Mouse (Mus musculus): ENCODE data around the gene Sept4.

Gene Sept4

DNA sequence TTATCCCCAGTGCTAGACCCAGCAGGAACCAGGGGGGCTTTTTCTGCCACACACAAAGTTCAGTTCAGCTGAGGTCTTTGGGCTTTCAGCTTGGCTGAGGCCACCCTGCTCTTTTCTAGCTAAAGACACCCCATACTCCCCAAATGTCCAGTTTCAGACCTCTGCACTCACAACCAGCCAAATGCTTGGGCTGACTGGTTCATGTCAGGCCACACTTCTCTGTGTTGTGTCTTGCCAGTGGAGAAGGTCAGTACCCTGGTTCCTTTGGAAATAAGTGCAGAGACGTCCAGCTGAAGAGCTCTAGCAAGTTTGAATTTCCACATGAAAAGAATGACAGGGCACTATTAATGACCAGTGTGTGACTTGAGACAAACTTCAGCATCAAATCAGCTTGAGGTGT, 11.0 kb downstream of the Sept4 start:
- DNase-seq: no peak

DNA sequence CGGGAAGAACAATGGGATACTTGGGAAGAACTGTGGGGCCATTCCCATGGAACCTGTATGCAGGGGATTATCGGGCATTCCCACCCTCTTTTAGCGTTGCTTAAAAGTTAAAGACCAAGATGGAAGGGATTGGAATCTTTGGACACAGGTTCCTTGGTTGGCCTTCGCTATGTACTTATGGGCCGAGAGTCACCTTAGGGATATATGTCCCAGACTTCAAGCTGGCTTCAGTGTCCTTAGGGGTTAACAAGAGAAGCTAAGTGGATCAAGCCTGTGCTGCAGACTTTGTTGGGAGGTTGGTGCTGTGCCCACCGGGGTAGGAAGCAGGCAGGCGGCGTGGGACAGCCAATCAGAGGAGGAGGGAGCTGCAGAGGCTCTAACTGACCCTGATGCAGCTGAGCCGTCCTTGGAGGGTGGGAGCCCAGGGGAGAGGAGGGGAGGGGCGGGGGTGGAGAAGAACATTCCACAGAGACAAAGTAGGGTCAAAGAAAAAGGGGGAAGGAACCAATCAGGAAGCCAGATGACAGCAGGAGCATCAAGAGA, 11.9 kb downstream of the Sept4 start:
- no peak for DNase-seq

DNA sequence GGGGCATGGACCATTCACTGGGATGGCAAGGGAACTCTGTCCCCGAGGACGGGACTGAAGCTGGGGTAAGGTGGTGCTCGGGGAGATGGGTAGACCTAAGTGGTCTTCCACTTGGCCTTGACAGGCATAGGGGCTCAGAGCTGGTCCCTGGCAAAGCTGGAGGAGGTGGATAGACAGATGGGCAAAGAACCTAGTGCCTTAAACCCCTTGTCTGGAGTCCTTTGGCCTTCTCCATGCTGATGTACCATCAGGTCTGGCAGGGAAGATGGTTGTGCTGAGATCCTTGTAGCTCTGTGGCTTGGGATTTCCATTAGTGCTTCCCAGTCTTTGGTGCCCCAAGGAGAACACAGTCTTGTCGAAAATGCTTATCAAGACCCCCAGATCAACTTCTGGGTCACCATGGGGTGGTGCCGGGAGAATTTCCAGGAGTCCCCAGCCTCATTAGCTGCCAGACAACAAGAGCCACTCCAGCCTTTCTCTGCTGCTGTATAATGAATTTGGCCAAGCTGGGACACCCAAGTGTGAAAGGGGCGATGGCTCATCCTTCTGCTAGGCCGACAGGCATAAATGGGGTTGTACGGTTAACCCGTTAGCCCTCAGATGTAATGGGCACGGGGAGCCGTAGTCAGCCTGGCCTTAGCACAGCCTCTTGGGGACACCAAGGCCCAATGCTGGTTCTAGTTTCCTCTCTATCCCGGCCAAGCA, 12.6 kb downstream of the Sept4 start:
- no peak for DNase-seq

DNA sequence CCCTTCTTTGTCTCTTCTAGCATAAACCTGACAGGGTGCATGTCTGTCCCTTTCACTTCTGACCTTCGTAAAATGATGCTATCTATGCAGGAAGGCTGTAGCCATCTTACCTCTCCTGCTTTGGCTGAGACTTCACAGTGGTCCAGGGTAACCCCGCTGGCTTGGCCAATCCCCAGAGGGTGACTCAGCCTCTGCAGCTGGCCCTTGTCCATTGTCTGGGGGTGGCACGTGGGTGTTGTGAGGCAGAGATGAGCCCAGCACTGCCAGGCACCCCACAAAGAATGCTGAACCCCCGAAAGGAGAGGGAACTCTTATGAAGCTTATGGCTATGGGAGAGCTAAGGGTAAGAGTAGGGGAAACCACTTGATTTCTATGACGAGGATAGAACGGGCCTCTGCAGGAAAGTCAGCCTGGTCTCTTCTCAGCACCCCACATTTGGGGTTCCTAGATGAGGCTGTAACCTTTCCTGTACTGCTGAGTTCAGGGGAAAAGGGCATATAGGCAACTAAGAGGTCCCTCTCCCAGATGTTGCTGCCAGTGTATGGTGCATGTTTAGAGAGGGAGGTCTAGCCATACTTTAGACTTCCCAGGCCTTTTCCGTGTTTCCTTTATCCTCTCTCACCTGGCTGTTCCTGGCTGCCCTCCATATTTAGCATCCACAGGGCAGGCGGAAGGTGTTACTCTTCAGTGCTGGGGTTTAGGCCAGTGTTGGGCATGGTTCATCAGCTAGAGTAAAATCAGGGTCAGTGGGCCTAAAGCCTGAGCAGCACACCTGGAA, 13.4 kb downstream of the Sept4 start:
- peak; percentile 73 for DNase-seq

DNA sequence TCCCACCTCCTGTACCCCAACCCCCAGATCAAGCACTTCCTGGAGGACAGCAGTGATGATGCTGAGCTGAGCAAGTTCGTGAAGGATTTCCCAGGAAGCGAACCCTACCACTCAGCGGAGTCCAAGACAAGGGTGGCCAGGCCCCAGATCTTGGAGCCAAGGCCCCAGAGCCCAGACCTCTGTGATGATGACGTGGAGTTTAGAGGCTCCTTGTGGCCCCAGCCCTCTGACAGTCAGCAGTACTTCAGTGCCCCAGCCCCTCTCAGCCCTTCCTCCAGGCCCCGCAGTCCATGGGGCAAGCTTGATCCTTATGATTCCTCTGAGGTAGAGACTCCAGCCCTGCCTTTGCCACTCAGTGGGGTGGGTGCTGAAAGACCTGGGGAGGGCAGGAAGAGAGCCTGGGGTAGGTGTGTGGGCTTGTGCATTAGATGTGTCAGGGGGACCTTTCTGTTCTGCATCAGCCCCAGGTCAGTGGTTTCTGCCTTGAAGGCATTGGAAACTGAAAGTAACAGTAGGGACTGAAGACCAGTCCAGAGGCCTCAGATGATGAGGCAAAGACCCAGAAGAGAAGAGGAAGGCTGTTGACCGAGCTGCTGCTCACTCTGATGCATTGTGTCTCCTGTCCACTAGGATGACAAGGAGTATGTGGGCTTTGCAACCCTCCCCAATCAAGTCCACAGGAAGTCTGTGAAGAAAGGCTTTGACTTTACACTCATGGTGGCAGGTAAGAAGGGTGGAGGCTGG, 14.8 kb downstream of the Sept4 start:
- no peak for DNase-seq

DNA sequence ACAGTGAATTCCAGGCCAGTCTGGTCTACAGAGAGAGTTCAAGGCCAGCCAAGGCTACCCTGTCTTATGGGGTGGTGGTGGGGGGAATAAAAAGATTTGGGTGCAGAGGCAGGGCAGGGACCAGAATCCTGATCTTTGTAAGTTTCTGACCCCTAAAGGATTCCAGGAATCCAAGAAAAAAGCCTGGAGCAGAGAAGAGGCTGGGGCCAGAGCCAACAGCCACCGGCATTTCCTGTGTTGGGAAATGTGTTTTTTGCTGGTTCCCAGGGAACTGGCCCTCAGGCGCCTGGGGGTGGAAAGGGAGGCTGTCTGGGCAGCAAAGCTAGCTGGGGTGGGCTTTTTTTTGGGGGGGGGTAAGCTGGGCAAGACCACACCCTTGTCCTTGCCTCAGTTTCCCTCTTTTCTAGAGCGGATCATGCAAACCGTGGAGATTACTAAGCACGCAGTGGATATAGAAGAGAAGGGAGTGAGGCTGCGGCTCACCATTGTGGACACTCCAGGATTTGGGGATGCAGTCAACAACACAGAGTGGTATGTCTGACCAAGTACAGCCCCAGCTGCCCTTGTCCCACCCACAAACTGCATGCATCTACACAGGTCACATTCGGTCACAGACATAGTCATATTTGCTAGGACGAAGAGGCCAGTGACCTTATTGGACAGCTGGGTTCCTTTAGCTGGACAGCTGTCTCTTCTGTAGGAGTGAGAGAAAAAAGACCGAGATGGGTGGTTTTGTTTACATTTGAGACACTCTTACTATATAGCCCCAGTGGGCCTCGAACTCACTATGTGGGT, 16.2 kb downstream of the Sept4 start:
- DNase-seq: no peak

DNA sequence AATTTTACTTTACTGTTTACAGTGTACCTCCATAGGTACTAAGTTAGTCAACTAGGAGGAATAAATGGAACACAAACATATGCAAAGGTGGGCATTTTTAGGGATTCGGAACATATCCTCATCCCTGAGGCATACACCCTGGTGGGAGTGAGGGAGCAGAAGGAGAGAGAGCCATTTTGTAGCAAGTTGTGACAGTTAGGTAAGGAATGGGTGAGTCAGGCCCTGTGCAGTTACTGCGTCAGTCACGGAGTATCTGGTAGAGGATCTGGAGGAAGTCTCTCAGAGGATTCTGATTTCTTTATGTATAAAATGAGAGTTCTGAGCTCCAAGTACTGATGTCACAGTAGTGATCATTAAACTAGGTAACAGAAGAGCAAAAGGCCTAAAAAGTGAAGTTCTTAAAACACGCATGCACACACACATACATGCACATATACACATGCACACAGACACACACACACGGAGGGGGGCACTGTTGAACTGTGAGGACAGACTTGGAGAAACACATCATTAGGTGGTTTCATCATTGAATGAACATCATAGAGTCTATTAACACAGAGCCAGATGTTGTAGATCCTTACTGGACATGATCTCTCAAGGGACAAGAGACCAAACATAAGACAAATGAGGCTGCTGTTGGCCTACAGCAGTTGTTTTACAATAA, 18.6 kb downstream of the Sept4 start:
- no peak for DNase-seq

DNA sequence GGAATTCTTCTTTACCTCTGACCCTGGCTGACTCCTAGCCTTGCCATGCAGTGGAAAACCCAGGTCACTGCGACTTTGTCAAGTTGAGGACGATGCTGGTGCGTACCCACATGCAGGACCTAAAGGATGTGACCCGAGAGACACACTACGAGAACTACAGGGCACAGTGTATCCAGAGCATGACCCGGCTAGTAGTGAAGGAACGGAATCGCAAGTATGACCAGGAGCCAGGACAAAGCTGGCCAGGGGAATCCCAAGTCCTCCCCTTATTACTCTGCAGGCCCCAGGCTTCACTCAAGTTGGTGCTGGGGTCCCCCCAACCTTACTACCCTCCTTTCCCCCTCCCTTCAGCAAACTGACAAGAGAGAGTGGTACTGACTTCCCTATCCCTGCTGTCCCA, 20.9 kb downstream of the Sept4 start:
- DNase-seq: no peak

DNA sequence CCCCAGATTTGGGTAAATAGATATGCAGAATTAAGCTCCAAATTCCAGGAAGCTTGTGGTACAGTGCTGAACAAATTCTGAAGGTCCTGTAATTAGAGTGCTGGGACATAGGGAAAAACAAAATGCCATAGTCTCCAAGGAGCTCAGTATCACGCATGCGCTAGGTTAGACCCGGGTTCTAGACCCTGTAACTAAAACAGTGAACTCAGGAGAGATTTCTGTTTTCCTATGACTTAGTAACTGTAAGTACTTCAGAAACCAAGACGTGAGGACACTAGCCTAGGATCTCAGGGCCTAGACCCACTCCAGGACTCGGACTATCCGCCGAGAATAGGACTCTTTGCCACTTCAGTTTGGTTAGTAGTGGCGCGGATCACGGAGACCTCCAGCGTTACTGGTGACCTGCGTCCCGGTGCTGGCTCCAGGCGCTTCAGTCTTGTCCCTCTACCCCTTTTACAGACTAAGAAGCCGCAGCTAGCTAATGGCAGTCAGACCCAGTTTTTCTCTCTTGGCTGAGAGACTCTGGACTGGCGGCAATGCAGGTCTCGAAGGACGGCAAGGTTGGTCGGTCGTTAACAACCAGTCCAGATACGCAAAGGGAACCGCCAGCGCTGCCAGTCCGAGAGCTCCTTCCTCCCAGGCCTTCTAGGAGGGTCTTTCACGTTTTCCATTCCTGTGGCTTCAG, 22.3 kb downstream of the Sept4 start:
- DNase-seq: no peak

DNA sequence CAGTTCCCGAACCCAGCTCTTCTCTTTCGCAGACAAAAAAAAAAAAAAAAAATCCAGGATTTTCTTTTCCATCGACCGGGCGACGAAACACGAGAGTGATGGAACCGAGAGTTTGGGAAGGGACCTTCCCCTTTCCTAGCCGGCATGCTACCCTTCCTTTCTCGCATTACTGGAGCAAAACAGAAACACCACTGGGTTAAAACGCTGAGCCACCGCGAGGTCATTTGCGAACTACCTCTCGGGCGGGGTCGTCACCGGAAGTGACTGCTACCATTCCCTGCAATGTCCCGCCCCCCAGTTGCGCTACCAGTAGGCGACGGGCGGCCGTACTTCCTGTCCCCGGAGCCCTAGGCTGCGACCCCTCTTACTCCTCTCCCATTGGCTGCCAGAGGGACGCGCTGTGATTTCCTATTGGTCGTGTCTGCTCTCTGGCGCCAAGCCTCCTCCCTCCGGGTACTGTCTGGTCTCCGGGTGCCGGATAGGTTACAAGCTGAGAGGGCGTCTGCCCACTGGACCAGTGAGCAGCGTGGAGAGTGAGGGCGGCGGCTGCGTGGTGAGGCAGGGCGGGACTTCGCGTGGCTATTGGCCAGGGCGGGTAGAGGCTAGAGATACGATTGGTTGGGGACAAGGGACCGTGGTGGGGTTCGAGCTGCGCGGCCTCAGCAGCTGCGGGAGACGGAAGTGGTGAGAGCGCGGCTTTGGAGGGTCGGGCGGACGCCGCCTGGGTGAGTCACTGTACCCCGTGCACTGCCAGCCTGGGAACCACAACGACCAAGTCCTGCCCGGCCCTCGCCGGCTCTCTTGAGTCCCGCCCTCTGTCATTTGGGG, 23.0 kb downstream of the Sept4 start, which contains the start of gene Mtmr4:
Mtmr4 (plus strand) TSS at position 637 of the 828 bp plus-strand sequence.
- DNase-seq: peak; percentile 100

DNA sequence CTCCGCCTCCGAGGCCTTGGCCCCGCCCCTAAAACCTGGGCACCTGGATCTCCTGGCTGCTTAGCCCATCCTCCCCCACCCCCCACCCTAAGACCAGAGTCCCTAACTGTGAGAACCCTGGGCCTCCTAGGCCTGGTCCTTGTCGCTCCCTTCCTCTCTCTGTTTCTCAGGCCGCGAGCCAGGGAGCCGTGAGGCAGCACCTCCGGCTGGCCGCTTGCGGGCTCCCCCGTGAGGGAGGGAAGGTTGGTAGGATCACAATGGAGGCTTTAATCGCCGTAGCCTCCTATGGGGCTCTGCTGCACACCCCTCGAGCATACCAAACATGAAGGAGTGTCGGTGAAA, 23.6 kb downstream of the Sept4 start:
- DNase-seq: no peak

DNA sequence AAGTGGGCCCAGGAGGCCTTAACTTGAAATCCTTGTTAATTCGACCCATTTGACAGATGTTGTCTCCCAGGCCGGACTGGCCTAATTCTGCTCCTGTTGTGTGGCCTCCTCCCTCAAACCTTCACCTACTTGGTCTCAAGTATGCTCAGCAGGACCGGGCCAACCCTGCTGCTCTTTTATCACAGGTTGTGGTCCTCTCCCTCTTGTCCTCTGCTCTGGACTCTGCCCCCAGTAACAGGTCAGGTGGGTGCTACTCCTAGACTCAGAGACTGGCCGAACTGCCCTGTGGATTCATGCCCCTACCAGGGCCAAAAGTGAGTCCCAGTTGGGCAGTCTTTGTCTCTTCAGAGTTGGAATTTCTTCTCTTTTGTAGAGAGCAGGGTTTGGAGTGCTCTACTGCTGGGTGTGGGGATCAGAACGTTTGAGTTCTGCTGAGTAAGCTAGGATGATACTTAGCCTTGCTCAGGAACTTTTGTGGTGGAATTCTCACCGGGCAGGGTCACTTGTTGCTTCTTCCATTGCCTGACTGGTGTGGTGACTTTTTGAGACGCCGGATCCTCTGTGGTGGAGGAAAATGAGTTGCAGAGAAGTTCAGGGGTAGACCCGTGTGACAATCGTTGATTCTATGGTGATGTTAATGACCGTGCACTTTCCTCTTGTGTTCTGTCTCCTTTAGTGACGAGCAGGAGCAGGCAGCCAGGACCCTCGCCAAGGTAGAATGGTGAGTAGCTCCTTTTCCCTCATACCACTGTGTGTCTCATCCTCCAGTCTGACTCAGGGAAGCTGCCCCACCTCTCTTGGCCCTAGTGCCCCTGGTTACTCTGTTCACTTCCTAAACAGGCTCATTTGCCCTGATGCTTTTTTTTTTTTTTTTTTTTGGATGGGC, 24.3 kb downstream of the Sept4 start:
- DNase-seq: no peak

DNA sequence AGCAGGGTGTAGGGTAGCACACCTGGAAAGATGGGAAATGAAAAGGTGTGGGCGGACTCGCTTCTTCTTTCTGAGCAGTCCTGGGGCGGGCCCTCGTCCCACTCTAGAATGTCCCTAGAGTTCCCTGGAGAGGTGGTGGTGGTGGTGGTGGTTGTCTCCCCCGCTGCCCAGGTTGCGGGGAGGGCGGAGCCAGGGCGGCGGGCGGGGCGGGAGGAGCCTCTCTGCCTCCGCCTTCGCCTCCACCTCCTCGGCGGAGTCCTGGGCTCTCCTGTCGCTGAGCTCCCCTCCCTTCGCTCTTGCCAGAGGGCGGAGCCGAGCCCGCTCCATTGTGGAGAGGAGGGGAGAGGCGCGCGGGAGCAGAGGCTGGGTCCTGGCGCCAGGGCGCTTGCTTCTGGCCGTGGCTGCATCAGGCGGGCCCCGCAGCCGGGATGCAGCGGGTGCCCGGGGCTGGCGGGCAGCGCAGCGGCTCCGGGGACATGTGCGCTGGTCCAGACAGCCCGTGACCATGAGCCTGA, 26.7 kb downstream of the Sept4 start:
- DNase-seq: peak; percentile 93

DNA sequence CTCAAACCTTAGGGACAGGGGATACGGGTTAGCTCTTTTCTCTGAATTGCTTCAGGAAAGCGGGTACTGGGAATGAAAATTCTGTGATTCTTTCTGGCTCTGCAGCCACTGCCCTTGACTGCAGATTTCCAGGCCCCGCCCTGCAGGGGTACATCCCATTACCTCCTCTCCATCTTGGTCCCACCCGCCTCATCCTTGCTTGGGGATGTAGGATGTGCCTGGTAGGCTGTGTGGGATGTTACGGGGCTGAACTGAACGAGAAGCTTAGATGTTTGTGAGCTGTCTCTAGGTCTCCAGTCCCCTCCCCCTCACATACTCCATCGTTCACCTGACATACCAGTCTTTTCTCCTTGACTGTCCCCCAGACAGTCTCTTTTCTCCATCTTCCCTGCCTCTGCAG, 27.3 kb downstream of the Sept4 start:
- peak; percentile 58 for DNase-seq

DNA sequence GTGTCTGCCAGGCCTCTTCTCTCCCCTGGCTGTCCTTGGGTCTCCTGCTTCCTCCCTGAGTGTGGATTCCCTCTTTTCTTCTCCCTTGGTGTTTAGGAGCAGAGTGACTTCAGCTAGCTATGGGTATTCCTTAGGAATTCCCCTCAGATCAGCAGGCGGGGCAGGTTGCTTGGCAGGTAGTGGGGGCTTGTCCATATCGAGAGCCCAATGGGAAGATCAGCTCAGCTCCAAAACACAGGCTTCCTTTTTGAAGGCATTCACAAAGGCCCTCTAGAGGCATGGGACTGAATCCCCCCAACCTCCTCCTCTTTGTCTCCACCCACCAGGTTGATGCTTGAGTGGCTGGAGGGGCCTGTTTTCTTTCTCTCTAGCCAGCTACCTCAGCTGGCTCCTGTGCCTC, 27.8 kb downstream of the Sept4 start:
- no peak for DNase-seq

DNA sequence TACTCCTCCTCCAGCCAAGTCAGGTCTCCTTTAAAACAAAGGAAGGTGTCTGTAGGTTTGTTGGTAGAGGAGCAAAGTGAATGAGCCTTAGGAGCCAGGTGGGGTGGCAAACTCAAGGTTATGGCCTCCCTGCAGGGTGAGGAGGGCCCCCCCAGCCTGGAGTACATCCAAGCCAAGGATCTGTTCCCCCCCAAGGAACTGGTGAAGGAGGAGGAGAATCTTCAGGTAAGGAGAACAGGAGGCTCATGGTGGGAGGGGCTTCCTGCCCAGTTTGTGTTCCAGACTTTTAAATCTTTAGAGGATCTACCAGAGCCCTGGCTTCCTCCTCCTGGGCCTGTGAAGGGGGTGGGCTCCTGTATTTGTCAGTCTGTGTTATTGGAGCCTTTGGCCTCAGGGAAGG, 28.4 kb downstream of the Sept4 start:
- DNase-seq: no peak

DNA sequence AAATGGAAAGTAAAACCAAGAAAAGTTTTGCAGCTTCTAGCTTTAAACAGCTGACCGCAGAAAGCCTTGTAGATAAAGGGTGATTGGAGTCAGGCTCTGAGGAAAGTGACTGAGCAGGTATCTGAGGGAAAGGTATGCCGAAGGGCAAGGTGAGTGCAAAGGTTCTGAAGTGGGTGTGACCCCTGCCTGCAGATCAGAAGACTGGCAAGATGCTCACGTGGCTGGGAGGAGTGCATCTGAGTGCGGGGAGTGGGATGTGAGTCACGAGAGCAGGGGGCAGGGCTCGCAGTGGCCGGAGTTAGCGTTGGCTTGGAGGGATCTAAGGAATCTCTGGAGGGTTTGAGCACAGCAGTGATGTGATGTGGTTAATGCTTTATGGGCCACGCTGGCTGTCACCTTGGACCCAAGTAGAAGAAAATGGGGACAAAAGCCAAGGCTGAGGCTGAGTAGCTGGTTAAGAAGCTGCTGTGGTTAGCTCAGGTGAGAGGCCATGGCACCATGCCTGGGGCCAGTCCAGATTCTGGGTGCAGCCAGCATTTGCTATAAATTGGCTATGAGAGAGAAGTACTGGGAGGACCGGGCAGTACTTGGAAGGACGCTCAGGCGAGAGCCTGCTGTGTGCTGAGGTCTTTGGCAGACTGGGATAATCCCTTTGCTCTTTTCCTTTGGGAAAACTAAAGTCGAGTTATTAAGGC, 30.8 kb downstream of the Sept4 start:
- DNase-seq: no peak

DNA sequence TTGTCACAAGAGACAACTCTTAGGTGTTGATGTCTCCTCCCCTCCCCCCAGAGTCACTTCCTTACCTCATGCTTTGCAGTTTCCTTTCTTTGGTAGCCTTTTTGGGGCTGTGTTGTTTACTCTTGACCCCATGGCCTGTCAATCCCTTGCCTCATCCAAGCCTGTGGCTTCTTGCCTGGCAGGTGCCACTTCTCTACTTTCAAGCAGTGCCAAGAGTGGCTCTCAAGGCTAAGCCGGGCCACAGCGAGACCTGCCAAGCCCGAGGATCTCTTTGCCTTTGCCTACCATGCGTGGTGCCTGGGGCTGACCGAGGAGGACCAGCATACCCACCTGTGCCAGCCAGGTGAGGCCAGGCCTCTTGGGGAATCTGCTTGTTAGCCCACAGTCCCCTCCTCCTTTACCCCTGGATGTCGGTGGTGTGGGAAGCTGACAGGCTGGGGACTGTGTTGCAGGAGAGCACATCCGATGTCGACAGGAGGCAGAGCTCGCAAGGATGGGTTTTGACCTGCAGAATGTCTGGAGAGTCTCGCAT, 31.7 kb downstream of the Sept4 start:
- no peak for DNase-seq
